Mouse (Mus musculus) stomach, postnatal 0 days (tissue): ENCODE measurements at regions not wholly inside any gene's neighbourhood (a gene's known extent, or its start where the extent isn't known, plus 50 kb on each side); places are given as distances from the start of the nearest gene placed in this dataset.

ENCODE experiments used
- CTCF ChIP-seq: IDR thresholded peaks from 2 replicates; pipeline ENCODE4 v1.5.1; 2016; ENCODE audit warnings: antibody characterized with exemption, low read depth, mild to moderate bottlenecking, moderate library complexity
- EP300 ChIP-seq: optimal IDR thresholded peaks from 2 replicates; pipeline ENCODE3; 2016; ENCODE audit warnings: antibody characterized with exemption

DNA sequence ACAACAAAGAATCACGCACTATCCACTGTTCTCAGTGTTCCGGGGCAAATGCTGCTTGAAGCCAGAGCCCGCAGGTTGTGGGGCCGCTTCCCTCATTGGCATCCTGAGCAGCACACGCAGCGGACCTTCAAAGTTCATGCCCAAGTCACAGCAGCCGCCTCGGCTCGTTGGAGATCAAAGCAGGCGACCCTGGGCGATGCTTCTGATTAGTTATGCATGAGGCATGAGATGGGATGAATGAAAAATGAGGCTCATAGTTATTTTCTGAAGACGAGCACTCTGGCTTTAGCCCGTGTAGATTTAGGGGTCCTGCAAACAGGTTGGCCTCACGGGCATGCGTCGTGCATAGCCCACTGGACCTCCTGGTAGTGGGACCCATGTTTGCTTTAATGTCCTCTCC, 252.5 kb upstream of the Sulf2 start:
- TF ChIP-seq EP300 = no peak
- no peak for TF ChIP-seq CTCF
